Mouse (Mus musculus) thymus, adult 2 months (tissue): Measurements from ENCODE around the gene Nr2f6.

Source experiments
- CTCF ChIP-seq: fragments of 200-500 bp; IDR thresholded peaks from 2 replicates; pipeline ENCODE4 v1.5.1; 2012; ENCODE audit warnings: mild to moderate bottlenecking, control low read depth, low read length, moderate library complexity, borderline replicate concordance; ENCODE audit not compliant: control insufficient read depth, poor library complexity, insufficient read depth; ENCODE audit errors: extremely low read depth
- POLR2A ChIP-seq: fragments of 200-500 bp; IDR thresholded peaks from 2 replicates; pipeline ENCODE4 v1.6.1; 2012; ENCODE audit warnings: mild to moderate bottlenecking, low read length, control low read depth, moderate library complexity; ENCODE audit not compliant: control insufficient read depth, poor library complexity, insufficient read depth; ENCODE audit errors: extremely low read depth

- TF ChIP-seq CTCF (no peak), POLR2A (no peak)
Measured at GRCm38 (mm10) chr8:71401454-71401853, 19.7 kb upstream of the Nr2f6 start.
